Mouse (Mus musculus): ENCODE results near the gene Psmb3.
A peak's percentile ranks its signal among the peaks of the same experiment; 100 is the strongest.
"Not testable (repeated sequence)": the region's sequence is repeated elsewhere in the genome, so short reads cannot be mapped to it uniquely, and the experiment has no call there.

Psmb3 gene

GRCm38 (mm10) chr11:97714784-97715760 is 11.9 kb downstream of the Psmb3 start:
- no peak for DNase-seq (ENCODE audit: extremely low read depth, insufficient read length, low spot score)

GRCm38 (mm10) chr11:97716021-97716420 is 12.8 kb downstream of the Psmb3 start:
- no peak for DNase-seq (ENCODE audit: extremely low read depth, insufficient read length, low spot score)

GRCm38 (mm10) chr11:97717369-97718280 is 14.4 kb downstream of the Psmb3 start:
- DNase-seq (ENCODE audit: extremely low read depth, insufficient read length, low spot score): no peak

- no peak for DNase-seq (ENCODE audit: extremely low read depth, insufficient read length, low spot score)
Observed at GRCm38 (mm10) chr11:97718281-97718860, 15.2 kb downstream of the Psmb3 start.

- DNase-seq (ENCODE audit: extremely low read depth, insufficient read length, low spot score): no peak
Observed at GRCm38 (mm10) chr11:97719041-97719440, 15.8 kb downstream of the Psmb3 start.

- DNase-seq (ENCODE audit: extremely low read depth, insufficient read length, low spot score): no peak
Observed at GRCm38 (mm10) chr11:97721338-97721737, 18.1 kb downstream of the Psmb3 start.

- no peak for DNase-seq (ENCODE audit: extremely low read depth, insufficient read length, low spot score)
Observed at GRCm38 (mm10) chr11:97723709-97724108, 20.5 kb downstream of the Psmb3 start.

- peak; percentile 72 for DNase-seq (ENCODE audit: extremely low read depth, insufficient read length, low spot score)
Observed at GRCm38 (mm10) chr11:97728311-97728710, 25.1 kb downstream of the Psmb3 start.

- peak; percentile 39 for DNase-seq (ENCODE audit: extremely low read depth, insufficient read length, low spot score)
Observed at GRCm38 (mm10) chr11:97728730-97729129, 25.5 kb downstream of the Psmb3 start.

GRCm38 (mm10) chr11:97733689-97734088 is 30.5 kb downstream of the Psmb3 start:
- no peak for DNase-seq (ENCODE audit: extremely low read depth, insufficient read length, low spot score)

GRCm38 (mm10) chr11:97734810-97735209 is 31.6 kb downstream of the Psmb3 start:
- not testable (repeated sequence) for DNase-seq (ENCODE audit: extremely low read depth, insufficient read length, low spot score)

- no peak for DNase-seq (ENCODE audit: extremely low read depth, insufficient read length, low spot score)
Observed at GRCm38 (mm10) chr11:97736645-97737044, 33.4 kb downstream of the Psmb3 start.

GRCm38 (mm10) chr11:97737600-97737999 is 34.4 kb downstream of the Psmb3 start:
- no peak for DNase-seq (ENCODE audit: extremely low read depth, insufficient read length, low spot score)

GRCm38 (mm10) chr11:97738703-97739102 is 35.5 kb downstream of the Psmb3 start:
- DNase-seq (ENCODE audit: extremely low read depth, insufficient read length, low spot score): no peak

GRCm38 (mm10) chr11:97739155-97739554 is 36.0 kb downstream of the Psmb3 start:
- no peak for DNase-seq (ENCODE audit: extremely low read depth, insufficient read length, low spot score)

GRCm38 (mm10) chr11:97740190-97740589 is 37.0 kb downstream of the Psmb3 start:
- DNase-seq (ENCODE audit: extremely low read depth, insufficient read length, low spot score): no peak

- DNase-seq (ENCODE audit: extremely low read depth, insufficient read length, low spot score): no peak
Observed at GRCm38 (mm10) chr11:97742157-97742556, 39.0 kb downstream of the Psmb3 start.

- no peak for DNase-seq (ENCODE audit: extremely low read depth, insufficient read length, low spot score)
Observed at GRCm38 (mm10) chr11:97742591-97742990, 39.4 kb downstream of the Psmb3 start.

- no peak for DNase-seq (ENCODE audit: extremely low read depth, insufficient read length, low spot score)
Observed at GRCm38 (mm10) chr11:97743423-97743822, 40.2 kb downstream of the Psmb3 start.

- peak; percentile 82 for DNase-seq (ENCODE audit: extremely low read depth, insufficient read length, low spot score)
Observed at GRCm38 (mm10) chr11:97744063-97744717, 41.0 kb downstream of the Psmb3 start, which contains the start of gene Pip4k2b. Gene Pip4k2b (minus strand): TSS chr11:97744704.

Measured in 3134 (cell line).